Mouse (Mus musculus): ENCODE results near the gene Ifrd1. TPM values are rescaled to one million over a fixed set of nuclear protein-coding genes. Genes with fewer than 3 reads are reported as not detected.

Gene Ifrd1
- 84.7 TPM for polyA plus RNA-seq (2012; fragmentation: generic; extraction: Trizol)

- Histone ChIP-seq H3K4me3 (no peak within 1 kb of the TSS), H3K4me2 (ENCODE audit: low read depth) (peak within 1 kb of the TSS; percentile 10), H3ac (ENCODE audit: control insufficient read depth, insufficient read length) (no peak within 1 kb of the TSS), H3K36me3 (ENCODE audit: control insufficient read depth, insufficient read depth) (no peaks in the 10 kb centered on the region), H3K27me3 (ENCODE audit: control insufficient read depth, insufficient read depth, insufficient read length) (no peaks in the 10 kb centered on the region), H3K79me2 (ENCODE audit: control insufficient read depth, insufficient read depth) (no peaks in the 10 kb centered on the region)
- no peak for TF ChIP-seq USF1 (IDR thresholded peaks at IDR 0.05; ENCODE audit: low read depth)
- TF ChIP-seq MYOD1 (IDR thresholded peaks at IDR 0.05; ENCODE audit: control insufficient read depth in 1 of 3, insufficient read length in 2 of 3, low read depth in 2 of 3), result no peak
- no peak for TF ChIP-seq CEBPB (IDR thresholded peaks at IDR 0.05; ENCODE audit: insufficient read depth, poor library complexity, severe bottlenecking)
- no peak for TF ChIP-seq TCF12 (IDR thresholded peaks at IDR 0.05; ENCODE audit: insufficient read depth, poor library complexity, severe bottlenecking)
- no peak for TF ChIP-seq MYOG (IDR thresholded peaks at IDR 0.05; ENCODE audit: control insufficient read depth in 1 of 3, insufficient read depth in 1 of 3, insufficient read length in 2 of 3, low read depth in 2 of 3)
- TF ChIP-seq MAX (IDR thresholded peaks at IDR 0.05; ENCODE audit: low read depth), result no peak
- no peak for TF ChIP-seq E2F4 (IDR thresholded peaks at IDR 0.05; ENCODE audit: insufficient read depth)
- no peak for TF ChIP-seq REST (IDR thresholded peaks at IDR 0.05; ENCODE audit: insufficient read depth, insufficient read length)
- no peak for TF ChIP-seq POLR2A (IDR thresholded peaks at IDR 0.05; ENCODE audit: insufficient read length, low read depth)
- TF ChIP-seq TCF3 (IDR thresholded peaks at IDR 0.05; ENCODE audit: insufficient read length, low read depth), result no peak
These were observed at the start of gene Ifrd1 for GRCm38 (mm10) chr12:40248454-40249180. Gene Ifrd1 (minus strand): TSS chr12:40248504.

- TF ChIP-seq CEBPB (IDR thresholded peaks at IDR 0.05; ENCODE audit: insufficient read depth, poor library complexity, severe bottlenecking), result no peak
- TF ChIP-seq MYOG (IDR thresholded peaks at IDR 0.05; ENCODE audit: control insufficient read depth in 1 of 3, insufficient read depth in 1 of 3, insufficient read length in 2 of 3, low read depth in 2 of 3), result no peak
- TF ChIP-seq USF1 (IDR thresholded peaks at IDR 0.05; ENCODE audit: low read depth), result no peak
- no peak for TF ChIP-seq SRF (IDR thresholded peaks at IDR 0.05; ENCODE audit: control insufficient read depth, insufficient read length, low read depth)
- TF ChIP-seq REST (IDR thresholded peaks at IDR 0.05; ENCODE audit: insufficient read depth, insufficient read length), result no peak
- TF ChIP-seq E2F4 (IDR thresholded peaks at IDR 0.05; ENCODE audit: insufficient read depth), result no peak
- no peak for TF ChIP-seq TCF12 (IDR thresholded peaks at IDR 0.05; ENCODE audit: insufficient read depth, poor library complexity, severe bottlenecking)
- no peak for TF ChIP-seq POLR2AphosphoS2 (IDR thresholded peaks at IDR 0.05; ENCODE audit: insufficient read length, low read depth)
- TF ChIP-seq MAX (IDR thresholded peaks at IDR 0.05; ENCODE audit: low read depth), result no peak
- no peak for TF ChIP-seq POLR2A (IDR thresholded peaks at IDR 0.05; ENCODE audit: insufficient read length, low read depth)
- TF ChIP-seq TCF3 (IDR thresholded peaks at IDR 0.05; ENCODE audit: insufficient read length, low read depth), result no peak
- TF ChIP-seq MYOD1 (IDR thresholded peaks at IDR 0.05; ENCODE audit: control insufficient read depth in 1 of 3, insufficient read length in 2 of 3, low read depth in 2 of 3), result no peak
- no peaks in the 10 kb centered on the region for H3K79me2 ChIP-seq (ENCODE audit: control insufficient read depth, insufficient read depth)
- H3K4me3 ChIP-seq, result no peak overlapping the region
- H3K27me3 ChIP-seq (ENCODE audit: control insufficient read depth, insufficient read depth, insufficient read length), result no peaks in the 10 kb centered on the region
- no peak overlapping the region for H3ac ChIP-seq (ENCODE audit: control insufficient read depth, insufficient read length)
- H3K36me3 ChIP-seq (ENCODE audit: control insufficient read depth, insufficient read depth), result no peaks in the 10 kb centered on the region
- H3K4me2 ChIP-seq (ENCODE audit: low read depth), result no peak overlapping the region
These were observed 38.2 kb upstream of the Ifrd1 start for GRCm38 (mm10) chr12:40286539-40286938.

GRCm38 (mm10) chr12:40280596-40281325, 32.5 kb upstream of the Ifrd1 start:
- H3K4me3 ChIP-seq, result no peak overlapping the region
- H3ac ChIP-seq (ENCODE audit: control insufficient read depth, insufficient read length), result no peak overlapping the region
- TF ChIP-seq POLR2A (IDR thresholded peaks at IDR 0.05; ENCODE audit: insufficient read length, low read depth), result no peak
- no peak for TF ChIP-seq POLR2AphosphoS2 (IDR thresholded peaks at IDR 0.05; ENCODE audit: insufficient read length, low read depth)
- TF ChIP-seq REST (IDR thresholded peaks at IDR 0.05; ENCODE audit: insufficient read depth, insufficient read length), result no peak
- no peak for TF ChIP-seq TCF12 (IDR thresholded peaks at IDR 0.05; ENCODE audit: insufficient read depth, poor library complexity, severe bottlenecking)
- TF ChIP-seq MYOG (IDR thresholded peaks at IDR 0.05; ENCODE audit: control insufficient read depth in 1 of 3, insufficient read depth in 1 of 3, insufficient read length in 2 of 3, low read depth in 2 of 3), result no peak
- no peak for TF ChIP-seq E2F4 (IDR thresholded peaks at IDR 0.05; ENCODE audit: insufficient read depth)
- TF ChIP-seq USF1 (IDR thresholded peaks at IDR 0.05; ENCODE audit: low read depth), result no peak
- no peak for TF ChIP-seq TCF3 (IDR thresholded peaks at IDR 0.05; ENCODE audit: insufficient read length, low read depth)
- no peak for TF ChIP-seq CEBPB (IDR thresholded peaks at IDR 0.05; ENCODE audit: insufficient read depth, poor library complexity, severe bottlenecking)
- TF ChIP-seq MAX (IDR thresholded peaks at IDR 0.05; ENCODE audit: low read depth), result no peak
- no peak for TF ChIP-seq SRF (IDR thresholded peaks at IDR 0.05; ENCODE audit: control insufficient read depth, insufficient read length, low read depth)
- no peaks in the 10 kb centered on the region for H3K36me3 ChIP-seq (ENCODE audit: control insufficient read depth, insufficient read depth)
- H3K27me3 ChIP-seq (ENCODE audit: control insufficient read depth, insufficient read depth, insufficient read length), result no peaks in the 10 kb centered on the region
- H3K4me2 ChIP-seq (ENCODE audit: low read depth), result no peak overlapping the region
- no peaks in the 10 kb centered on the region for H3K79me2 ChIP-seq (ENCODE audit: control insufficient read depth, insufficient read depth)

GRCm38 (mm10) chr12:40277581-40277980, 29.3 kb upstream of the Ifrd1 start:
- no peak for TF ChIP-seq USF1 (IDR thresholded peaks at IDR 0.05; ENCODE audit: low read depth)
- TF ChIP-seq TCF12 (IDR thresholded peaks at IDR 0.05; ENCODE audit: insufficient read depth, poor library complexity, severe bottlenecking), result no peak
- TF ChIP-seq E2F4 (IDR thresholded peaks at IDR 0.05; ENCODE audit: insufficient read depth), result no peak
- TF ChIP-seq POLR2A (IDR thresholded peaks at IDR 0.05; ENCODE audit: insufficient read length, low read depth), result no peak
- no peak for TF ChIP-seq POLR2AphosphoS2 (IDR thresholded peaks at IDR 0.05; ENCODE audit: insufficient read length, low read depth)
- no peak for TF ChIP-seq MYOG (IDR thresholded peaks at IDR 0.05; ENCODE audit: control insufficient read depth in 1 of 3, insufficient read depth in 1 of 3, insufficient read length in 2 of 3, low read depth in 2 of 3)
- no peak for TF ChIP-seq CEBPB (IDR thresholded peaks at IDR 0.05; ENCODE audit: insufficient read depth, poor library complexity, severe bottlenecking)
- TF ChIP-seq MAX (IDR thresholded peaks at IDR 0.05; ENCODE audit: low read depth), result no peak
- no peak for TF ChIP-seq REST (IDR thresholded peaks at IDR 0.05; ENCODE audit: insufficient read depth, insufficient read length)
- TF ChIP-seq MYOD1 (IDR thresholded peaks at IDR 0.05; ENCODE audit: control insufficient read depth in 1 of 3, insufficient read length in 2 of 3, low read depth in 2 of 3), result no peak
- no peak overlapping the region for H3K4me3 ChIP-seq
- H3ac ChIP-seq (ENCODE audit: control insufficient read depth, insufficient read length), result no peak overlapping the region
- no peaks in the 10 kb centered on the region for H3K36me3 ChIP-seq (ENCODE audit: control insufficient read depth, insufficient read depth)
- H3K27me3 ChIP-seq (ENCODE audit: control insufficient read depth, insufficient read depth, insufficient read length), result no peaks in the 10 kb centered on the region
- no peaks in the 10 kb centered on the region for H3K79me2 ChIP-seq (ENCODE audit: control insufficient read depth, insufficient read depth)
- H3K4me2 ChIP-seq (ENCODE audit: low read depth), result no peak overlapping the region
